Mouse (Mus musculus) ES-Bruce4 (cell line): ENCODE data around the gene Slc35e4. TPM values are rescaled to one million over a fixed set of nuclear protein-coding genes. Genes with fewer than 3 reads are reported as not detected.
"Not testable (repeated sequence)": the region's sequence is repeated elsewhere in the genome, so short reads cannot be mapped to it uniquely, and the experiment has no call there.

Source experiments
- H3K27ac ChIP-seq: 2 replicates; pipeline ENCODE4 v1.5.1; 2012; ENCODE audit warnings: low read length, inconsistent platforms; ENCODE audit not compliant: insufficient read depth
- H3K27me3 ChIP-seq: 2 replicates; pipeline ENCODE4 v1.6.1; 2012; ENCODE audit warnings: mild to moderate bottlenecking, low read length, inconsistent platforms; ENCODE audit not compliant: control insufficient read depth, poor library complexity, insufficient read depth, severe bottlenecking
- H3K36me3 ChIP-seq: 2 replicates; pipeline ENCODE4 v1.6.1; 2012; ENCODE audit warnings: inconsistent platforms, mild to moderate bottlenecking, low read length, moderate library complexity; ENCODE audit not compliant: control insufficient read depth, poor library complexity, insufficient read depth, severe bottlenecking
- H3K4me1 ChIP-seq: one replicate; pipeline ENCODE4 v1.8.1; 2011; ENCODE audit warnings: low read length; ENCODE audit not compliant: control insufficient read depth, insufficient read depth
- H3K4me3 ChIP-seq: 2 replicates; pipeline ENCODE4 v1.5.1; 2011; ENCODE audit warnings: low read depth, mild to moderate bottlenecking, low read length
- H3K9ac ChIP-seq: 2 replicates; pipeline ENCODE4 v1.6.1; 2012; ENCODE audit warnings: low read depth, mild to moderate bottlenecking, inconsistent platforms; ENCODE audit not compliant: poor library complexity, severe bottlenecking
- H3K9me3 ChIP-seq: replicated peaks from 2 replicates; pipeline ENCODE4 v1.6.1; 2012; ENCODE audit warnings: mild to moderate bottlenecking, low read length, inconsistent platforms; ENCODE audit not compliant: control insufficient read depth, poor library complexity, insufficient read depth, severe bottlenecking
- CTCF ChIP-seq: IDR thresholded peaks from one replicate; pipeline ENCODE4 v1.8.1; 2011; ENCODE audit warnings: low read depth, low read length
- EP300 ChIP-seq: IDR thresholded peaks from 2 replicates; pipeline ENCODE4 v1.6.1; 2011; ENCODE audit warnings: low read depth, low read length; ENCODE audit not compliant: insufficient read depth
- POLR2A ChIP-seq: IDR thresholded peaks from one replicate; pipeline ENCODE4 v1.8.1; 2011; ENCODE audit warnings: low read length; ENCODE audit not compliant: insufficient read depth
- polyA plus RNA-seq: library from polyadenylated mRNA; stranded (reverse); fragments of >200 nt; gene quantifications from 2 replicates; pipeline ENCODE4 v1.2.4, GENCODE M21; 2011; ENCODE audit warnings: low read depth; ENCODE audit not compliant: missing spikeins, insufficient read depth, insufficient read length

Gene Slc35e4
- polyA plus RNA-seq, 1 experiment = 3.1 TPM

DNA sequence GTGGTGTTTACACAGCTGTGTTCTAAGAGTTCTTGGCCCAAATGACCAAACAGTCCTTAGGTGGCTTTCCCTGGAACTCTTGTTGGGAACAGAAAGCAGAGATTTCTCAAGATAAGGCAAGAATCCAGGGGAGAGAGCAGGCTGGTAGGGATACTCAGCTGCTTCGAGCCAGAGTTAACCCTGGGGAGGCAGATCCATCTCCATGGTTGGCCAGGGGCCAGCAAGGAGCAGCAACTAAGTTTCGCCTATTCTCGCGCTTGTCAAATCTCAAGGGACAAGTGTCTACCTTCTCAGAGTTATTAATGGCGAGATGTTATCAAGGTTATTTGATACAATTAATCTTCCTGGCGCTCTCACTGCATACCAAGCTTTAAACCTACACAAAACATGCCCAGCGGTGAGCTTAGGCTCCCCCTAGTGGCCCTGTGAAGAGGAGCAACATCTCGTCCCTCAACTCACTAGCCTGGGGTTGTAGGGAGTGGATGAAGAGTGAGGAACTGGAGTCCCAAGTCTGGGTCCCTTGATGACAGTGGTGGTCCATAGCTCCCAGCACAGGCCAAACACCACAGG, 6.9 kb upstream of the Slc35e4 start:
- no peaks in the 10 kb centered on the region for H3K36me3 ChIP-seq
- no peak overlapping the region for H3K9ac ChIP-seq
- TF ChIP-seq EP300 (no peak), CTCF (peak; percentile 90)
- no peaks in the 10 kb centered on the region for H3K4me1 ChIP-seq
- no peak overlapping the region for H3K4me3 ChIP-seq
- H3K27ac ChIP-seq = no peak overlapping the region
- H3K27me3 ChIP-seq = no peaks in the 10 kb centered on the region
- no peaks in the 10 kb centered on the region for H3K9me3 ChIP-seq

DNA sequence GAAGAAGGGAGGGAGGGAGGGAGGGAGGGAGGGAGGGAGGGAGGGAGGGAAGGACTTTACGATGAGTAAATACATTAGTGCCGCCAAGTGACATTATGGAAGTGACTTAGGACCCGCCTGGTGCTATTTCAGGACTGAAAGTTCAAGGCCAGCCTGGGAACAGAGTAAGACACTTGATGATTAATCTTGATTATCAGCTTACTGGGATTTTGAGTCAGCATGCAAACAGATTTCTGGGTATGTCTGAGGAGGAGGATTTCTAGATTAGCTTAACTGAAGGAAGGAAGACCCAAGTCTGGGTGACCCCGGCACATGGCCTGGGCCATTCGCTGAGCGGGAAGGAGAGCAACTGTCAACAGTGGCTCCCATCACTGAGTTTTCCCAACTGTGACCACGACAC, 6.0 kb upstream of the Slc35e4 start:
- Histone ChIP-seq H3K4me1 (no peaks in the 10 kb centered on the region), H3K9ac (no peak overlapping the region), H3K27me3 (no peaks in the 10 kb centered on the region), H3K9me3 (no peaks in the 10 kb centered on the region), H3K36me3 (no peaks in the 10 kb centered on the region), H3K4me3 (no peak overlapping the region), H3K27ac (no peak overlapping the region)
- TF ChIP-seq CTCF (no peak), EP300 (no peak), POLR2A (no peak)

DNA sequence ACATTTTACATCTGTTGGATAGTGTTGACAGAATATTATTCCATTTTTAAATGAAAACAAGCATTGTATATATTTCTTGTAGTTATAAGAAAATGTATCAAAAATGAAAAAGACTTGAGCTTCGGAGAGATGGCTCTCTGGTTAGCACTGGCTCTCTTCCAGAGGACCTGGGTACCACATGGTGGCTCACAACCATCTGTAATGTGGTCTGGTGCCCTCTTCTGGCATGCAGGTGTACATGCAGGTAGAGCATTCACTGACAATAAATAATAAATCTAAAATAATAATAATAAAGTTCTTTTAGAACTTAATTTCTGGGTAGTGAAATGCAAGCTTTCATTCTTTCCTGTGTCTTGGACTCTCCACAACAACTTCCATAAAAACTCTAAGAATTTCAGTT, 4.3 kb upstream of the Slc35e4 start:
- H3K4me3 ChIP-seq = no peak overlapping the region
- TF ChIP-seq POLR2A (no peak), EP300 (no peak), CTCF (peak; percentile 61)
- no peaks in the 10 kb centered on the region for H3K4me1 ChIP-seq
- H3K9me3 ChIP-seq = no peaks in the 10 kb centered on the region
- H3K36me3 ChIP-seq = no peaks in the 10 kb centered on the region
- H3K27me3 ChIP-seq = no peaks in the 10 kb centered on the region
- no peak overlapping the region for H3K9ac ChIP-seq
- no peak overlapping the region for H3K27ac ChIP-seq

- Histone ChIP-seq H3K27ac (peak overlapping the region; percentile 60), H3K27me3 (no peaks in the 10 kb centered on the region)
Observed at GRCm38 (mm10) chr11:3913316-3914108, 952 bp downstream of the Slc35e4 start.

GRCm38 (mm10) chr11:3912875-3913271, 1.6 kb downstream of the Slc35e4 start:
- Histone ChIP-seq H3K4me1 (no peaks in the 10 kb centered on the region), H3K27me3 (no peaks in the 10 kb centered on the region), H3K9ac (peak overlapping the region; percentile 65), H3K36me3 (no peaks in the 10 kb centered on the region), H3K9me3 (no peaks in the 10 kb centered on the region), H3K4me3 (peak overlapping the region; percentile 72), H3K27ac (no peak overlapping the region)
- TF ChIP-seq POLR2A (no peak), EP300 (no peak), CTCF (no peak)

More at GRCm38 (mm10) chr11:3913316-3914108, 952 bp downstream of the Slc35e4 start:
- no peaks in the 10 kb centered on the region for H3K9me3 ChIP-seq
- H3K36me3 ChIP-seq = no peaks in the 10 kb centered on the region
- TF ChIP-seq CTCF (no peak), EP300 (no peak), POLR2A (no peak)
- peak overlapping the region; percentile 65 for H3K9ac ChIP-seq
- H3K4me1 ChIP-seq = no peaks in the 10 kb centered on the region
- H3K4me3 ChIP-seq = peak overlapping the region; percentile 72

- peak overlapping the region; percentile 72 for H3K4me3 ChIP-seq
- H3K4me1 ChIP-seq = no peaks in the 10 kb centered on the region
- H3K9ac ChIP-seq = no peak overlapping the region
- no peaks in the 10 kb centered on the region for H3K36me3 ChIP-seq
- TF ChIP-seq EP300 (no peak), CTCF (no peak), POLR2A (no peak)
- H3K27me3 ChIP-seq = no peaks in the 10 kb centered on the region
- no peak overlapping the region for H3K27ac ChIP-seq
- no peaks in the 10 kb centered on the region for H3K9me3 ChIP-seq
Observed at GRCm38 (mm10) chr11:3912100-3912874, 2.2 kb downstream of the Slc35e4 start.

DNA sequence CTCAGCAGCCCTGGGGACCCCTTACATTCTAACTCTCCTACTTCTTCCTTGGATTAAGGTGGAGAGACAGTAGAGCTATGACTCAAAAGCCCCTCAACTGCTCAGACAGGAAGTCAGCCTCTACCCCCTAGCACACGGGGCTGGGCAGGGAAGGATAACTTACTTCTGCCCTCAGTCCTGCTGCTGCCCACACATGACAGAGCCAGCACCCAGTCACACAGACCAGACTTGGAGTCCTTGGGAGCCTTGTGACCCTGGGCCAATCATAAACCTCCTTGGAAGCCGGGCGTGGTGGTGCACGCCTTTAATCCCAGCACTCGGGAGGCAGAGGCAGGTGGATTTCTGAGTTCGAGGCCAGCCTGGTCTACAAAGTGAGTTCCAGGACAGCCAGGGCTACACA, 3.0 kb downstream of the Slc35e4 start:
- H3K4me3 ChIP-seq, H3K27ac ChIP-seq, H3K9me3 ChIP-seq, H3K36me3 ChIP-seq, H3K27me3 ChIP-seq, H3K4me1 ChIP-seq, H3K9ac ChIP-seq: not testable (repeated sequence)
